Mouse (Mus musculus) MEL (cell line): ENCODE measurements around the gene Ccdc182. TPM values are rescaled to one million over a fixed set of nuclear protein-coding genes. Genes with fewer than 3 reads are reported as not detected.

Experiments
- DNase-seq: peaks from one replicate; pipeline ENCODE4 v3.0.0; 2011; ENCODE audit warnings: low read depth, low spot score
- H3K27ac ChIP-seq: 2 replicates; pipeline ENCODE4 v1.5.1; 2012; ENCODE audit warnings: low read depth, mild to moderate bottlenecking, control low read depth, low read length, moderate library complexity; ENCODE audit not compliant: control insufficient read depth
- H3K27me3 ChIP-seq, 2 experiments: fragments of 150-350 bp in 1 of 2; sonication (generic) in 1 of 2; 2 replicates each; pipeline ENCODE4 v1.6.1; 2012; ENCODE audit warnings: low read length in 2 of 2, mild to moderate bottlenecking in 2 of 2, improper control_type of control experiment in 1 of 2, moderate library complexity in 1 of 2; ENCODE audit not compliant: insufficient read depth in 2 of 2, control insufficient read depth in 1 of 2
- H3K36me3 ChIP-seq, 2 experiments: 2 replicates each; pipeline ENCODE4 v1.6.1; 2012 to 2014; ENCODE audit warnings: low read length in 2 of 2, improper control_type of control experiment in 1 of 2, inconsistent platforms in 1 of 2, mild to moderate bottlenecking in 1 of 2; ENCODE audit not compliant: insufficient read depth in 2 of 2, control insufficient read depth in 1 of 2
- H3K4me1 ChIP-seq, 2 experiments: fragments of 150-350 bp in 1 of 2; sonication (generic) in 1 of 2; 2 replicates each; pipeline ENCODE4 v1.6.1; 2012; ENCODE audit warnings: low read length in 2 of 2, improper control_type of control experiment in 1 of 2, mild to moderate bottlenecking in 1 of 2; ENCODE audit not compliant: insufficient read depth in 2 of 2, control insufficient read depth in 1 of 2
- H3K4me3 ChIP-seq, 2 experiments: fragments of 150-350 bp in 1 of 2; sonication (generic) in 1 of 2; 2 replicates each; pipeline ENCODE4 v1.5.1; 2012; ENCODE audit warnings: low read depth in 2 of 2, low read length in 2 of 2, mild to moderate bottlenecking in 2 of 2, moderate library complexity in 2 of 2, control low read depth in 1 of 2, improper control_type of control experiment in 1 of 2; ENCODE audit not compliant: control insufficient read depth in 1 of 2, insufficient read depth in 1 of 2
- H3K79me2 ChIP-seq: 2 replicates; pipeline ENCODE4 v1.6.1; 2012; ENCODE audit warnings: mild to moderate bottlenecking, low read length, moderate library complexity; ENCODE audit not compliant: control insufficient read depth, poor library complexity, insufficient read depth
- H3K9ac ChIP-seq: 2 replicates; pipeline ENCODE4 v1.6.1; 2012; ENCODE audit warnings: low read depth, mild to moderate bottlenecking, control low read depth, low read length, moderate library complexity; ENCODE audit not compliant: control insufficient read depth, poor library complexity, severe bottlenecking
- H3K9me3 ChIP-seq: fragments of 150-350 bp; sonication (generic); replicated peaks from 2 replicates; pipeline ENCODE4 v1.6.1; 2012; ENCODE audit warnings: mild to moderate bottlenecking, low read length, improper control_type of control experiment, moderate library complexity; ENCODE audit not compliant: insufficient read depth
- BHLHE40 ChIP-seq: IDR thresholded peaks from 2 replicates; pipeline ENCODE4 v1.6.1; 2012; ENCODE audit warnings: low read depth, mild to moderate bottlenecking, inconsistent platforms, low read length, improper control_type of control experiment, borderline replicate concordance
- CHD1 ChIP-seq: IDR thresholded peaks from 2 replicates; pipeline ENCODE4 v1.6.1; 2012; ENCODE audit warnings: low read depth, mild to moderate bottlenecking, inconsistent platforms, low read length, improper control_type of control experiment
- ELF1 ChIP-seq: IDR thresholded peaks from 2 replicates; pipeline ENCODE4 v1.6.1; 2014; ENCODE audit warnings: low read depth, mild to moderate bottlenecking, inconsistent platforms, low read length, improper control_type of control experiment, moderate library complexity
- EP300 ChIP-seq, 2 experiments: IDR thresholded peaks; 2 replicates each; pipeline ENCODE4 v1.6.1; 2011; ENCODE audit warnings: improper control_type of control experiment in 2 of 2, low read length in 2 of 2, low read depth in 1 of 2, mild to moderate bottlenecking in 1 of 2
- ETS1 ChIP-seq: IDR thresholded peaks from 2 replicates; pipeline ENCODE4 v1.6.1; 2012; ENCODE audit warnings: low read depth, mild to moderate bottlenecking, inconsistent platforms, low read length, improper control_type of control experiment, moderate library complexity
- GATA1 ChIP-seq: IDR thresholded peaks from 2 replicates; pipeline ENCODE4 v1.6.1; 2011; ENCODE audit warnings: low read depth, low read length, improper control_type of control experiment
- HCFC1 ChIP-seq: IDR thresholded peaks from 2 replicates; pipeline ENCODE4 v1.6.1; 2012; ENCODE audit warnings: low read depth, mild to moderate bottlenecking, inconsistent platforms, low read length, improper control_type of control experiment, moderate library complexity
- JUND ChIP-seq: IDR thresholded peaks from 2 replicates; pipeline ENCODE4 v1.6.1; 2011; ENCODE audit warnings: low read depth, mild to moderate bottlenecking, improper control_type of control experiment, low read length
- KAT2A ChIP-seq: conservative IDR thresholded peaks from 2 replicates; pipeline ENCODE4 v1.6.1; 2012; ENCODE audit warnings: low read depth, low read length, improper control_type of control experiment, inconsistent platforms
- MAFK ChIP-seq: IDR thresholded peaks from 2 replicates; pipeline ENCODE4 v1.6.1; 2011; ENCODE audit warnings: low read depth, mild to moderate bottlenecking, low read length, improper control_type of control experiment, borderline replicate concordance
- MAX ChIP-seq: IDR thresholded peaks from 2 replicates; pipeline ENCODE4 v1.6.1; 2011; ENCODE audit warnings: low read length, improper control_type of control experiment
- MAZ ChIP-seq: IDR thresholded peaks from 2 replicates; pipeline ENCODE4 v1.6.1; 2012; ENCODE audit warnings: low read depth, mild to moderate bottlenecking, inconsistent platforms, low read length, improper control_type of control experiment
- MXI1 ChIP-seq: IDR thresholded peaks from 2 replicates; pipeline ENCODE4 v1.6.1; 2011; ENCODE audit warnings: mild to moderate bottlenecking, low read depth, low read length, improper control_type of control experiment
- MYB ChIP-seq: IDR thresholded peaks from 2 replicates; pipeline ENCODE4 v1.6.1; 2011; ENCODE audit warnings: mild to moderate bottlenecking, low read depth, low read length, improper control_type of control experiment
- MYC ChIP-seq: IDR thresholded peaks from 2 replicates; pipeline ENCODE4 v1.6.1; 2011; ENCODE audit warnings: low read depth, mild to moderate bottlenecking, low read length, improper control_type of control experiment, moderate library complexity
- NELFE ChIP-seq: IDR thresholded peaks from 2 replicates; pipeline ENCODE4 v1.6.1; 2011; ENCODE audit warnings: low read depth, low read length, improper control_type of control experiment
- POLR2A ChIP-seq, 2 experiments: IDR thresholded peaks; 2 replicates each; pipeline ENCODE4 v1.6.1; 2011 to 2012; ENCODE audit warnings: low read length in 2 of 2, mild to moderate bottlenecking in 2 of 2, control low read depth in 1 of 2, improper control_type of control experiment in 1 of 2, low read depth in 1 of 2, moderate library complexity in 1 of 2; ENCODE audit not compliant: control insufficient read depth in 1 of 2, insufficient read depth in 1 of 2, poor library complexity in 1 of 2
- POLR2AphosphoS2 ChIP-seq: IDR thresholded peaks from 2 replicates; pipeline ENCODE4 v1.6.1; 2011; ENCODE audit warnings: low read length, improper control_type of control experiment
- POLR2AphosphoS5 ChIP-seq: IDR thresholded peaks from 2 replicates; pipeline ENCODE4 v1.6.1; 2012; ENCODE audit warnings: low read depth, borderline replicate concordance, mild to moderate bottlenecking, inconsistent platforms, low read length, moderate library complexity, mixed read lengths
- RAD21 ChIP-seq: IDR thresholded peaks from 2 replicates; pipeline ENCODE4 v1.6.1; 2011; ENCODE audit warnings: mild to moderate bottlenecking, low read depth, low read length, improper control_type of control experiment
- TBP ChIP-seq: IDR thresholded peaks from 2 replicates; pipeline ENCODE4 v1.8.0; 2011; ENCODE audit warnings: low read depth, low read length, improper control_type of control experiment
- TCF12 ChIP-seq: IDR thresholded peaks from 2 replicates; pipeline ENCODE4 v1.6.1; 2014; ENCODE audit warnings: low read depth, mild to moderate bottlenecking, inconsistent platforms, low read length, improper control_type of control experiment, moderate library complexity
- UBTF ChIP-seq: IDR thresholded peaks from 2 replicates; pipeline ENCODE4 v1.6.1; 2012; ENCODE audit warnings: low read depth, mild to moderate bottlenecking, inconsistent platforms, low read length, improper control_type of control experiment, moderate library complexity, borderline replicate concordance; ENCODE audit not compliant: insufficient read depth
- ZC3H11A ChIP-seq: IDR thresholded peaks from 2 replicates; pipeline ENCODE4 v1.6.1; 2012; ENCODE audit warnings: low read depth, mild to moderate bottlenecking, inconsistent platforms, low read length, improper control_type of control experiment
- ZMIZ1 ChIP-seq: IDR thresholded peaks from 2 replicates; pipeline ENCODE4 v1.6.1; 2012; ENCODE audit warnings: low read depth, mild to moderate bottlenecking, inconsistent platforms, low read length, improper control_type of control experiment, moderate library complexity
- ZNF384 ChIP-seq: IDR thresholded peaks from 2 replicates; pipeline ENCODE4 v1.6.1; 2012; ENCODE audit warnings: low read depth, mild to moderate bottlenecking, inconsistent platforms, low read length, improper control_type of control experiment
- polyA plus RNA-seq, 2 experiments: library from polyadenylated mRNA; stranded (reverse) in 1 of 2; unstranded in 1 of 2; fragments of >175 nt in 1 of 2; fragments of >200 nt in 1 of 2; gene quantifications; 2 replicates each; pipeline versions ENCODE4 v1.2.1 to v1.2.4; 2012; ENCODE audit warnings: low replicate concordance in 2 of 2, low read depth in 1 of 2; ENCODE audit not compliant: insufficient read length in 2 of 2, insufficient read depth in 1 of 2, missing spikeins in 1 of 2
- total RNA-seq: library from RNA; depleted of rRNA; stranded (reverse); fragments of 300-350 nt; gene quantifications from 2 replicates; pipeline ENCODE4 v1.2.3, GENCODE M21; 2012

Gene Ccdc182
- total and polyA plus RNA-seq, 3 experiments, result not detected

GRCm38 (mm10) chr11:88274111-88274879 lies 19.6 kb upstream of the Ccdc182 start:
- Histone ChIP-seq H3K9ac (no peak overlapping the region), H3K79me2 (no peaks in the 10 kb centered on the region), H3K9me3 (no peaks in the 10 kb centered on the region), H3K4me3 (no peak overlapping the region), H3K4me1 (0 out of 4 replicates have a peak, but pooled peaks cover 0 to under 1% of the 10 kb centered on the region in 2 experiments), H3K36me3 (no peaks in the 10 kb centered on the region), H3K27me3 (peaks cover 2% of the 10 kb centered on the region in 2 experiments), H3K27ac (no peak overlapping the region)
- TF ChIP-seq ZNF384 (no peak), EP300 (IDR thresholded peaks at IDR 0.05; ENCODE audit: low read depth in 1 of 2, low read length in 2 of 2) (no peak), MAZ (no peak), MYB (no peak), MAX (no peak), POLR2AphosphoS2 (no peak), ZC3H11A (no peak), MYC (no peak), ZMIZ1 (no peak), TCF12 (no peak)
- DNase-seq, result no peak

GRCm38 (mm10) chr11:88274901-88275498 lies 18.9 kb upstream of the Ccdc182 start:
- H3K4me1 ChIP-seq, result peaks cover 0 to 4% of the 10 kb centered on the region in 2 experiments; a peak in 1 of 4 replicates
- no peak overlapping the region for H3K9ac ChIP-seq
- H3K9me3 ChIP-seq, result no peaks in the 10 kb centered on the region
- TF ChIP-seq MXI1 (no peak), CHD1 (no peak), JUND (no peak), RAD21 (no peak), KAT2A (no peak), TBP (no peak), BHLHE40 (no peak), ELF1 (no peak), TCF12 (no peak), MAFK (no peak), UBTF (no peak), HCFC1 (no peak), ETS1 (no peak), NELFE (no peak), POLR2A (IDR thresholded peaks at IDR 0.05; ENCODE audit: control insufficient read depth in 1 of 2, insufficient read depth in 1 of 2, low read depth in 1 of 2, low read length in 2 of 2, poor library complexity in 1 of 2) (no peak), POLR2AphosphoS5 (no peak), MYB (no peak), ZNF384 (no peak), EP300 (IDR thresholded peaks at IDR 0.05; ENCODE audit: low read depth in 1 of 2, low read length in 2 of 2) (no peak), GATA1 (no peak)
- TF ChIP-seq, all 39 proteins: peak for 0
- H3K27ac ChIP-seq, result no peak overlapping the region
- peaks cover 1 to 2% of the 10 kb centered on the region in 2 experiments; a peak in 3 of 4 replicates for H3K27me3 ChIP-seq
- no peak overlapping the region for H3K4me3 ChIP-seq
- no peaks in the 10 kb centered on the region; a peak in 1 of 4 replicates for H3K36me3 ChIP-seq
- no peak for DNase-seq
- no peaks in the 10 kb centered on the region for H3K79me2 ChIP-seq
